Mouse (Mus musculus) olfactory bulb, adult 2 months (tissue): ENCODE results near the gene Zfp867.

Experiments used
- CTCF ChIP-seq: fragments of 200-500 bp; IDR thresholded peaks from 2 replicates; pipeline ENCODE4 v1.5.1; 2012; ENCODE audit warnings: low read depth, mild to moderate bottlenecking, low read length, moderate library complexity; ENCODE audit not compliant: insufficient read depth
- POLR2A ChIP-seq: fragments of 200-500 bp; IDR thresholded peaks from 2 replicates; pipeline ENCODE4 v1.6.1; 2012; ENCODE audit warnings: mild to moderate bottlenecking, low read depth, low read length, moderate library complexity; ENCODE audit not compliant: insufficient read depth

DNA sequence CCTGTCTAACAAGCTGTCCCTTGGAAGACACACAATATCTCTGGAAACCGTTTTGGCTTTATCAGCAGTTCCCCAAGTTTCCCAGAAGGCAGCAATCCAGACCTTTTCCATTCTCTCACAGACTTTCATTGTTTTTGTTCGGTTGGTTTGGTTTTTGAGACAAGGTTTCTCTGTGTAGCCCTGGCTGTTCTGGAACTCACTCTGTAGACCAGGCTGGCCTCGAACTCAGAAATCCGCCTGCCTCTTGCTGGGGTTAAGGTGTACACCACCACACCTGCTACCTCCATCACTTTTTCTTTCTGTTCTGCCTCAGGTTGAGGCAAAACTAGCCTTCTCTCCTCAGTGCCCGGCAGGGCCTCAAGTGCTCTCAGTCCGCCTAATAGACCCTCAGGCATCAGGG is 42.1 kb upstream of the Zfp867 start:
- TF ChIP-seq POLR2A (no peak), CTCF (no peak)
